Mouse (Mus musculus): ENCODE measurements around the gene Arhgap31.

Gene Arhgap31

DNA sequence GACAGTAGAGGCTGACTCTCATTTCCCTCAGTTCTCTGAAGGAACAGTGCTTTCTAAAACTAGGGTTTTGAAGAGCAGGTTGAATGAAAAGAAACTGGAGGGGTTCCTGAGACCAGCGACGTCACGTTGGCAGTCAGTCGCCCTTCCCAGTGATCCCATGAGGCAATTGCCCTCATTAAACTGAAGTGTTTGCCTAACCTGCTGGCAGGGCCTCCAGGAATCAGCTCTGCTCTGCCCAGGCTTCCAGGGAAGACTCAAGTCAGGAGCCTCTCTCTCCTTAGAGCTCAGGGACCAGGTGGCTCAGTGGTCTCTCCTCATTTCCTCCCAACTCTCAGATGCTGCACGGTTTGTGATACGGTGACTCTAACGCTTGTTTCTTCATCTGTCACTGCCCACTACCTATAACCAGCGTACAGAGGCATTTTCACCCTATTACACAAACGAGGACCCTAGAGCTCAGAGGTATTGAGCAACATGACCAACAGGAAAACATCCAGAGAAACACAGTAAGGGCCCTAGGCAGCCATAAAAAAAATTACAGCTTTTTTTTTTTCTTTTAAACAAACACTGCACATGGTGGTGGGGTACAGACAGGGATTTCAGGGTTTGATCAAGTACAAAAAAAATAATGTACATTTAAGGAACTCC, 64.2 kb downstream of the Arhgap31 start:
- no peak for DNase-seq

DNA sequence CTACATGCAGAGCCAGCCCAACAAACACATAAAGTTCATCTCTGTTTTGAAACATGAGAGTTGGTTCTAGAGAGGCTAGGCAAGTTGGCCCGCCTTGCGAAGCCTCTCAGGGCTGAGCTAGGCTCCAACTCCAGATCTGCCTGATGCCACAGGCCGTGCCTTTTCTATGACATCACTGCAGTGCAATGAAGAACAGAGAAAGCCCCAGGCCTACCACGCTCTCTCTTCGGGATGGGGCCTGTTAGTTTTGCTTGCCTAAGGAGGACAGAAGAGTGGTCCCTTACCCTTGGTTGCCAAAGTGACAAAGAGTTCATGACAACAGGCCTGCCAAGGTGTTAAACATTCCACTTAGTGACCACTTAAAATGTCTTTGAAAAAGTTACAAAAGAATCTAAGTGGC, 64.9 kb downstream of the Arhgap31 start:
- DNase-seq: no peak

DNA sequence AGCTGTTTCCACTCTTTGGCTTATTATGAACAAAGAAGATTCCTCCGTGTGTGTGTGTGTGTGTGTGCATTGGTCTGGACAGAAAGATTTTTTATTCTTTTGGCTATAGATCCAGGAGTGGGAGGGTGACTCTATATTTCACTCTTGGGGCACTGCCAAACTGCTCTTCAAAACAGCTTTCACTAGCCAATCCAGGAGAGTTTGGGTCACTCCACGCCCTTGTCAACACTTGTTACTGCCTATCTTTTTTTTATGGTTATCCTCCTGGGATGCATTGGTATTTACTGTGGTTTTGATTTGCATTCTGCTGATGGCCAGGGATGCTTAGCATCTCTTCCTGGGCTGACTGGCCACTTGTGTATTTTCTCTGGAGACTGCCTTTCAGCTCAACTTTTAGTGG, 68.6 kb downstream of the Arhgap31 start:
- no peak for DNase-seq

DNA sequence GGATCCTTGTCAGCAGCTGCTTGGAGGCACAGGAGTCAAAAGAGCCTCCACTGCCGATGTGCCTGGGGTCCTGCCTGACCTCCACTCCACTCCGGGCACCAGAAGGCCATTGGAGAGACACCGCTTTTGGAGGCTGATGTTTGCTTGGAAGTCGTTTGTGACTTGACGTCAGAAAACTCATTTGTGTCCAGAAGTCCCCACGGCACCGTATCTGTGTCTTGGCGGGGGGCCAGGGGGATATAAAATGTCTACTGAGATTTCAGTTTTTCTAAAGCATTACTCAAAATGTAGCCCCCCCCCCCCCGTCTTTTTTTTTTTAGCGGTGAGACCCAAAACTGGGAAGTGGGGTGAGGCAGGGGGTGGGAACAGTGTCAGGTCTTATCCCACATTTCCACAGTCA, 76.0 kb downstream of the Arhgap31 start:
- DNase-seq: no peak

DNA sequence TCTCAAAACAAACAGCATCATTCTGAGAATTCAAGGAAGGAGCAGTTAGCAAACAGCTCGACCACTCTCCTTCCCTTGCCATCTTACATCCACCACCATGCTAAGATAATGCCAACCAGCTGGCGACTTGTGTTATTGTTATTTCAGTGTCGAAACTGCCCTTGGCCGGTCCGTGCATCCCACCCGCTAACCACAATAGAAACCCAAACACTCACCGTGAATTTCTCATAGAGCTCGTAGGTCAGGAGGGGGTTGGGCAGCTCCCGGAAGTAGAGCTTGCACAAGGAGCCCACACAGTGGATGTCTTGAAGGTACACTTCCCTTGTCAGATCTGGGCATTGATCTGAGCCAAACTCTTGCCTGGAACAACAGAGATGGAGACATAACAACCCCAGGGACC, 76.4 kb downstream of the Arhgap31 start:
- DNase-seq: peak; percentile 40 to 48

DNA sequence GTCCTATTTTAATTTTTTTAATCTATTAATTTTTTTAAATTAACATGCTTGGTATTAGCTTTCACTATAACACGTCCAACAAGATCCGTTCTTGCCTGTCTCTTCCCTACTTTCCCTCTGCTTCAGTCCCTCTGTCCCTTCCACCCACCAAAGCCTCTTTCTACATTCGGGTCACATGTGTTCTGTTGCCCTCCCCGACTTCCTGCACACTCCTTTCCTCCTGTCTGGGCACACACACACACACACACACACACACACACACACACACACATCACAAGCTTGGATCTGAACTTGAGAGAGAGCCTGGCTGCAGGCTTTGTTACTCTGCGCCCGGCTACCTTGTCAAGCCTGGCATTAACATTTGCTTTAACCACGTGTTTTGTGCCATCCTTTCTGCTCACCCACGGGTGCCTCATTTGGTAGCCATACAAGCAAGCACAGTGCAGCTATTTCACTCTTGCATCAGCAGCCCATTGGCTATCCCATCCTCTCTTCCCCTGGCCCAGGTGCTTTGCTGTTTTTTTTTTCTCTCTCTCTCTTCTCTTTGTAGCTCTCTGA, 77.2 kb downstream of the Arhgap31 start:
- peak; percentile 47 to 56 for DNase-seq

DNA sequence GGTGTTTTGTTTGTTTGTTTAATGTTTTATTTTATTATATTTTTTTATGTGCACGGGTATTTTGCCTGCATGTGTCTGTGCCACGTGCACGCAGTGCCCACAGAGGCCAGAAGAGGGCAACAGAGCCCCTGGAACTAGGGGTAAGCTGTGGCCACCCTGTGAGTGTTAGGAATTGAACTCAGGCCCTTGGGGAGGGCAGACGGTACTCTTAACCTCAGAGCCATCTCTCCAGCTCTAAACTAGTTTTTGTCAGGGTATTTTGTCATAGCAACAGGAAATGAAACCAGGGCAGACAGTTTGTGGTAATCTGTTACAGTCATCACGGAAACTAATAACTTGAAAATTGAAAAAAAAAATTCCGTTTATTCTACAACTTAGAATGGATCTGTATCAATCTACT, 80.9 kb downstream of the Arhgap31 start:
- peak; percentile 75 to 78 for DNase-seq

DNA sequence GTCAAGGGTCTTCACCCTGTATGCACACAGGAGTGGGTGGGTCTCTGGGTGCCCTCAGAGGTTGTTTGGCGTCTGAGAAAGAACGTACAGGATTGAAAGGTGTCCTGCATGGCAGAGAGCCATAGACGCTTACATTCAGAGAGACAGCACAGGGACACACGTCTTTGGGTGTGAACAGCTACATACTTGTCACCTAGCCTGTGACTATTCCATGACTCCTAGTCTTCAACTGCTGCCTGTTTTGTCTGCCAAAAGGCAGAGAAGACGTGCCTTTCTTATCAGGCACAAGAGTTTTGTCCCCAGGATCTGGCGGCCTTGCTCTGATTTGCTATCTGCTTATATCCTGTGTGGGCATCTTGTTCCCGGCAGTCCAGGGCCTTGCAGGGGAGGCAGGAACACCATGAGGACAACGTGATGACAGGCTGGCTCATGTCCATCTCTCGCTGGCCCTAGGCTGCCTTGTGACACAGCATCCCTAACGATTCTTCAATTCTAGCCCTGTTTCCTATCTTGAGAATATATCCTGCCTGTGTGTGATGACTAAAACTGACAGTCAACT, 87.2 kb downstream of the Arhgap31 start:
- no peak for DNase-seq

DNA sequence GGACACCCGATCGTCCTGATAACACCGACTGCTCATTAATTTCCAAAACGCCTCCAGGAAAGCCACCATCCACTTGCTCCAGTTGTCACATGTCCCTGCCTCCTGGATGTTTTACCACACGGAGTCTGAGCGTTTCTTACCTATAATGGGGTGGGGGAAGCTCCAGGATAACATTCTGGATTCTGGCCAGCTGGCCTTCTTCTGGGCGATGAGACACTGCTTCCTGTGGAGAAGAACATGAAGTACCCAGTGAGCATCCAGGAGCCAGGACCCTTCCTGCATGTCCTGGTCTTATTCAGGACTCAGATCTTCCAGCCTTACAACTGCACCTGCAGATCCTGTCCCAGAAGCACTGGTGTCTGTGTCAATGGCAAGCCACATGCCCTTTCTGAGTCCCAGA, 87.7 kb downstream of the Arhgap31 start:
- DNase-seq: no peak

DNA sequence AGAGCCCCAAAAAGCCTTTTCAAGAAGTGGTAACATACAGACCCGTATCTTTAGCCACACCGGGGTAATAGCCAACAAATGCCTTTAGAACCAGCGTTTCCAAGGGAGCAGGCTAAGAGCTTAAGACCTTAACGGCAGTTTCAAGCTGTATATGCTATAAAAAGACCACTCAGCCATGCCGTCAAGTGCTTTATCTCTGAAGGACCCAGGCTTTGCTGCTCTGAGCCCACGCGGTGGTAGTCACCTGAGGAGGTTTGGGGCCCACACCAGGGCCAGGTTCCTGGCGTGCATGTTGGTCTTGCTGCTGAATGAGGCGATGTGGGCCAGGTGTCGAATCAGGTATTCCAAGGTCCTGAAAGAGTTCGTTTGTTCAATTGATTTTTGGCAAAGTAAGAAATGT, 88.8 kb downstream of the Arhgap31 start:
- no peak for DNase-seq

DNA sequence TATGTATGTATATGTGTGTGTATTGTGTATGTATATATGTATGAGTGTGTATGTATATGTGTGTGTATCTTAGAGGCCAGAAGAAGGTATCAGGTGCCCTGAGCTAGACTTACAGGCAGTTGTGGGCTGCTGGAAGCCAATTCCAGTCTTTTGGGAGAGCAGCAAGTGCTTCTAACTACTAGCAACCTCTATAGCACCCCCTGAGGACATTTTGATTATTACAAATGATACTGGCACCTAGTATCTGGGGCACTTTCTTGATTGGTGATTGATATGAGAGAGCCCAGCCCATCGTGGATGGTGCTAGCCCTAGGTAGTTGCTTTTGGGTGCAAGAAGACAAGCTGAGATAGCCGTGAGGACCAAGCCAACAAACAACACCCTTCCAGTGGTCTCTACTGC, 90.8 kb downstream of the Arhgap31 start:
- DNase-seq: no peak

DNA sequence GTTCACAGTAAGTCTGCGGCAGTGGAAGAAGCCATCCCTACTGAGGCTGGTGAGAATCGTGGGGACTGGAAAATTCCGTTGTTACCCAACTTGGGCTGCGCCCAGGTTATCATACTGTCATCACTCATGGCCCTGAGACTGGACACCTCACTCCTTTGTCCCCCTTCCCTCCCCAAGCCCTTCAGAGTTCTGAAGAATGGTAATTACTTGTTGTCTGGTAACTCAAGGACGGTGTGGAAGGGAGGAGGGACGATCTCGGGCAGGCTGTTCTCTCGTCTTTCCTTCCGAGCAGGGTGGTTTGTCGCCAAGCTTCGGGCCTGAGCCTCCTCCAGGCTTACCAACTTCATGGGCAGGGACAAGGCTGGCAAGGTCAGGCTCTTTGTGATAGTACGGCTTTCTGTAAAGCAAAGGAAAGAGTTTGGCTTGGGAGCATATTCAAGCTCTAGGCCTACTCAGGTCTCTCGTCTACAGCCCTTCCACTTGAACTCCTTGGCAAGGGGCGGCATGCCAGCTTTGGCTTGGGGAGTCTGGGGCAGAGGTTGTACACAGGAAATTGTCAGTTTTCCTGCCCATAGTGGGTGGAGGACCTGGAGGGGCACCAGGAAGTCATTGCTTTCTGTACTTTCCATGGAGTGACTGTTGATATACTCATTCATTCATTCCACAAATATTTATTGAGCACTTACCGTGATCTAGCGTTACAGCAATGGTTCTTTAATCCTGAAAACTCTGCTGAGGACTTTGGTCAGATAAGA, 92.2 kb downstream of the Arhgap31 start:
- DNase-seq: no peak

DNA sequence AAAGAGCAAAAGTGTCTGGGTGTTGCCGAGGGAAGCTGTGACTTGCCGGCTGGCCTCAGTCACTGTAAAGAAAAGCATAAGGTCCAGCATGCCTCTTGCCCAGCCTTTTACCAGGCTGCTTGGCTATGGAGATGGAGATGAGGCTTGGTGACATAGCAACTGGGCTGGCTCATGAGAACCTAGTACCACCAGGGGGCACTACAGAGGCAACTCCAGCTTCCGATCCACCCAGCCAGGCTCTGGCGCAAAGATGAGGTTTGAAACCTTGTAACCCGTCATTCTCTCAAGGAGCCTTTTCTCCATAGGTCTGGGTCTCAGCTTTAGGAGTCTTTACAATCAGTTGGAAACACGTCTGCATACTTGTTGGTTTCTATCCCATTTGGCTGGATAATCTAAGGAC, 94.0 kb downstream of the Arhgap31 start:
- peak; percentile 55 to 68 for DNase-seq

DNA sequence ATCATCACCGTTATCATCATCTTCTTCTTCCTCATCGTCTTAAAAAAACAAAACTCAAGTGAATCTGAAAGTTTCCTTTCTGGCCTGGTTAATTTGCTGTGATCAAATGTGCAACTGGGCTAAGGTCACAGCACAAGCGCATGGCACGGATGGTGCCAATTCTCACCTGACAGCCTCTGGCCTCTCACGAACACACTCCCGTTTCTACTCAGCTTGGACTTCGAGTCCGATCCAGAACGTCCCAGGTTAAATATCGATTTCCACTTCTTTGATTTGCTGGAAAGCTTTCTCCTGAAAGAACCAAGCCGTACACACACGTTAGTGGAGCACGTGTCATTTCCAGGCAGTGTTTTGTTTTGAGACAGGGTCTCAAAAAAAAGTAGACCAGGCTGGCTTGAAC, 95.1 kb downstream of the Arhgap31 start:
- no peak for DNase-seq

DNA sequence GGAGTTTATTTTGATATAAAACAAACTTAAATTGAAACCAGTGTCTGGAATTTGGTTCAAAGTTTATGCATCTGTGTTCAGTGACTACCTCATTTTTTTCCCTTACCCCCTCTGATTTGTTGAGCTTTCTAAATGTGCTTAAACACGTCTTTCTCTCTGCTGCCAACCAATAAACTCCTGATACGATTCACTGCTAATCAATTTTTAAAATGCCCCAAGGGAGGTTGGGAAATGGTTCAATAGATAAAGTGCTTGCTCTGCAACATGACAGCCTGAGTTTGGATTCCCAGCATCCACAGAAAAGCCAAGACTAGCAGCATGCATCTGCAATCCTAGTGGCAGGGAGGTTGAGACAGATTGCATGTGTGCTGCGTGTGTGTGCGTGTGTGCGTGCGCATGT, 99.4 kb downstream of the Arhgap31 start:
- DNase-seq: no peak

DNA sequence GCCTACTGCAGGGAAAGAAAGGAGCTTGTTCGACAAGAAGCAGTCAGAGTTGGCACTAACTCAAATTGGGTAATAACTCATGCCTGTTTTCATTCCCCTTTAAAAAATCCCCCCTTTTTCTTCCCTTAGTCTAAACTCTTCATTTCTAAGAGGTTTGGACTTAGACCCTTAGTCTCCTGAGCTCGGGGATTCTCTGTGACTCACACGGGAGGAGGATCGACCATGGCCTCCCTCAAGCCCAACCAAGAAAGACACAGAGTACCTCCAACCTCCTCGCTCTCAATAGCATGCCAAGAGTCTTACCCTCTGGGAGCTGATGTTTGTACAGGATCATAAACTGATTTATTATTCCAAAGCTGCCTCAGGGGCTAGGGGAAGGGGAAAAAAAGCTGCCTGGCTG, 100.4 kb downstream of the Arhgap31 start:
- DNase-seq: no peak

DNA sequence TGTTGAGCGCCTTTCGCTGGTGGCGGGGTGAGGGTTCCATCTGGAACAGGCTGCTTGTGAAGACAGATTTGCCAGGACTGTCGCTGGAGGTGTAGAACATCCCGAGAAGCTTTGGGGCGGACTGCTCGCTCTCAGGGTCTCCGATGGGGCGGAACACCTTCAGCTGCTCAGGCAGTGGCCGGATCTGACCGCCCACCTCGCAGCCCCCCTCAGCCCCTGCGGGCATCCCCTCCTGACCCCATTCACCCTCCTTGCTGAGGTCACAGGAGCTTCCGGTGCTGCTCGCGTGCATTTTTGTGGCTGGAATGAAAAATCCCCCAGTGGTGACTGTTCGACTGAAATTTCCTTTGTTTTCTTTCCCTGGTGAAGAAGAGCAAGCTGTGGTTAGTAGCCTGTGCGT, 104.0 kb downstream of the Arhgap31 start:
- DNase-seq: no peak

DNA sequence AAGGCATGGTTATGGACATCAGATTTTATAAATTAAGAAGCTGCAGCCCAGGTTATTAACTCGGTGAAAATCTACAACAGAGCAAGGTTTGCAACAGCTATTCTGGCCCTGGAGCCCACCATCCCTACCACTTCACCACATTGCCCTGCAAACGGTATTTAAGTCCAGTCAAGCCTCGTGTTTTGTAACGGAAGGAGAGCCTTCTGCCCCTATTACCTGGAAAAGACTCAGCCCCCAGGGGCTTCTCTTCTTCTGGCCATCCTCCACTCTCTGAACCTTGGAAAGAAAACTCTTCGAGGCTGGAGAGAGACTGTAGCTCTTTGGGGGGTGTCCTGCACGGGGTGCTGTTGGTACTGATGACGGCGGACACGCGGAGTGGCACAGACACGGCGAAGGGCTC, 104.4 kb downstream of the Arhgap31 start:
- DNase-seq: no peak

DNA sequence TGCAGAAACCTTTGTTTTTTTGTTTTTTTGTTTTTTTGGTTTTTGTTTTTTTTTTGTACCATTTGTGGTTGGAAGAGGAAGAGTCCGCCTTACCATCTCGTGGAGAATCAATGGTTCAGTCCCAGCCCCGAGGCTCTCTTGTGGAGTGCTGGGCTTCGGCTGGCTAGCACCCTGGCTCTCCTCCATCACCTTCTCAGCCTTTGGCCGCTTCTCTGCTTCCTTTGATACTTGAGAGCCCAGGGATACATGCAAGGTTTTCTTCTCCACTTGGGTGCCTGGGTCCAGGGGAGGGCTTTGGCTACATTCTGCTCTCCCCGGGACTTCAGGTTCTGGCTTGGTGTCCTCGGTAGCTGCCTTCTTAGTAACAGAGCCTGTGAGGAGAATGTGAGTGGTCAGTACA, 106.6 kb downstream of the Arhgap31 start:
- DNase-seq: no peak

DNA sequence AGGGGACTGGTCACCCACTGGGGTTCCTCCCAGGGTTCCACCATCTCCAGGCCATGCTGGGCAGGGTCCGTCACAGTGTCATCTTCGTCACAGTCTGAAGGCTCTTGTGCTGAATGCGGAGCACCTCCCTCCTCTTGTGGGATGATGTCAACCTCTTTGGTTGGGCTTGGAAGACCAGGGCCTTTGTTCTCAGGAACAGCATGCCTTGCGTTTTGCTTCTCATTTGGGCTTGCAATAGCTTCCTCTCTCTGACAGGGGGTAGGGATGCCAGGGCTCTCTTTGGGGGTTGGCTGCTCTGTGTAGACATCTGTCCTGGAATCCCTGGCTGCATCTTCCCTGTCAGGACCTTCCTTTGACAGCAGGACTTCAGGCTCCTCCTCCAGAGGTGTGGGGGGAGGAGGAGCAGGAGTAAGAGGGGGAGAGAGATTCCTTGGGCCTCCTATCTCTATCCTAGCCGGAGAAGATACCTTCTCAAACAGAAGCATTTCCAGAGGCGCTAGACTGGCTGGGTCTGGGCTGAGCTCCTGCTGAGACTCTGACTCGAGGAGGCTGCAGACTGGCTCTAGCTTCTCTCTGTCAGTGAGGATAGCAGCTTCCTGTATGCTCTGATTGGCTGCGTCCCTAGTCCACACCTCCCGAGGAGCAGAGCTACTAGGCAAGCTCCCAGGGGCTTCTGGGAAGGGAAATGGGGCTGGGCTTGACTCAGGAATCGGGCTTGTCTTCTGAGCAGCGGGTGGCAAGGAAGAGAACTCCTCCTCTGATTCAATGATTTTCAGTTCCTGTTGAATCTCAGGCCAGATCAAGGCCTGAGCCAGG, 109.9 kb downstream of the Arhgap31 start:
- peak in 1 of 2 experiments; percentile 14 for DNase-seq

DNA sequence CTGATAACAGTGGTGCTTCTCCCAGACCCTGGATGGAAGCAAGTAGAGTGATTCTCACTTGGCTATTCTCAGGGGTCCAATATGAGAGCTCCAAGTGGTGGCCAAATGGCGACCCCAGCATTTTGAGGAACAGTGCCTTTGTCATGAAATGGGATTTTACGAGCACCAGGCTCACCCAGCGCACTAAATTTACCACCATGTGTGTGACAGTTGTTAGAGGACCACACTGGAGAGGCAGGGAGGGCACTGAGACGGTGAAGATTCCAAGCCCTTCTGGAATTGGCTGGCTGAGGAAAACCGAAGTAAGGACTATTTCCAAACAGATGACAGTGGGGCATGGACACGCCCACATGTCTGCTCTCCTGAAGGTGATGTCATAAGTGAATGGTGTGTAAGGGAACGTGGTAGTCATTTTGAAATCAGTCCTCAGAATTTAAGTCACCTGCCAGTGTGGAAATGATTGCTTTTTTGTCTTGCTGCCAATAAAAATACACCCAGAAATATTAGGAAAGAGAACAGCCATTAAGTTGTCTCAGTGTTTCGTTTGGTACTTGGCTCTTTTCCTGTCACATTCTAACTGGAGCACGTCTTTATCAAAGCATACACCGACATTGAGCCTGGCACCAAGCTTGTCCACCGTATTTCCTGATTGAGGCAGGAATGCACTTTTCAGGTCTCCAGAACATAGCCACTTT, 113.9 kb downstream of the Arhgap31 start:
- DNase-seq: no peak

DNA sequence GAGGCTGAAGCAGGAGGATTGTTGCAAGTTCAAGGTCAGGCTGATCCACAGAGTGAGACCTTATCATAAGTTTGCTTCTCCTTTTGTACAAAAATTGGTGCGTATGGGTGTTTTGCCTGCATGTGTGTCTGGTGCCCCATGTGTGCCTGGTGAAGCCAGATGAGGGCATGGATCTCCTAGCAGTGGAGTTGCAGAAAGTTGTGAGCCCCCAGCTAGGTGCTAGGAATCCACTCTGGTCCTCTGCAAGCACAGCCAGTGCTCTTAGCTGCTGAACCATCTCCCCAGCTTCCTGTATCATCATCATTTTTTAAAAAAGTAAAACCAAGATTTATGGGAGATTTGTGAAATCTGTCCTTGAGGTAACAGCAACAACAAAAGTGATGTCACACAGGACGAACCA, 116.4 kb downstream of the Arhgap31 start:
- no peak for DNase-seq

DNA sequence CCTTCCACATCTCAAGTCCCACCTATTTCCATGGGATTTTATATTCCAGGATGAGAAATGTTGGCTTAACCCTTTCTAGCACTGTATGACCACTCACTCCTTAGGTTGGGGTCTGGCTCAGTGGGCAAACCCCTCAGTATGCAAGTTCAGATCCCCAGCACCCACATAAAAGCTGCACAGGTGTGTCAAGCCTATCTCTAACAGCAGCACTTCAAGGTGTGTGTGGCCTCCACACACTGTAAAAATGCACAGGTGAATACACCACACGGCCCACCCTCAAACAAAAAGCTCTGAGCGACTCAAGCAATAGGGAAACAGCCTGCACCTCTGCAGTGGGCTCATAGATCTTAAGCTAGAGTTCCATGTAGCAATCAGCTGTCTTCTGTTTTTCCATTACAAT, 117.0 kb downstream of the Arhgap31 start:
- no peak for DNase-seq
